Comparison of ENCODE assay signal across 10 mouse cellular contexts in genomic region chr7:145211680-145212659, GRCm38 (mm10). TPM values are rescaled to one million over a fixed set of nuclear protein-coding genes. Genes with fewer than 3 reads are reported as not detected.
DNase-seq lines count a peak whose midpoint lies in the region; ATAC-seq lines count a peak whose summit lies in the region.
"Had no signal": no experiment of that assay in that cellular context is flagged by ENCODE, and none has a peak within 500 bp of the region (broad histone marks: within the 10 kb centered on the region; RNA-seq: fewer than 3 reads in every experiment).

No protein-coding gene starts in this region.

- DNase-seq in heart, embryonic 10.5 days (ENCODE audit: low spot score): no peak
- DNase-seq in heart, postnatal 14 days: no peak
- DNase-seq in left cerebral cortex, adult 11 months (ENCODE audit: low spot score): no peak
- DNase-seq in ovary, postnatal 36 days (ENCODE audit: low spot score): no peak
- no peak for DNase-seq in lung, adult 18-20 months
- DNase-seq: cerebellum, postnatal 14 days had no signal

- H3K4me2 ChIP-seq in embryonic facial prominence, embryonic 13.5 days: peak overlapping the region; percentile 7; the same call in 1 of the 2 replicates
- no peak overlapping the region for H3K4me2 ChIP-seq in kidney, embryonic 14.5 days (replicated peaks; ENCODE audit: low read depth, low read length)
- H3K4me2 ChIP-seq in midbrain, embryonic 16.5 days (ENCODE audit: low read length): no peak overlapping the region

- H3K9ac ChIP-seq in embryonic facial prominence, embryonic 13.5 days: peak overlapping the region; percentile 61
- H3K9ac ChIP-seq in kidney, embryonic 14.5 days (ENCODE audit: low read depth, low read length): peak overlapping the region; percentile 45; the same call in 1 of the 2 replicates
- H3K9ac ChIP-seq in midbrain, embryonic 16.5 days (ENCODE audit: low read depth, low read length): no peak overlapping the region

- WGBS in heart, embryonic 10.5 days: 22% methylated on average over 14 of the region's 14 CpGs
- 7% methylated on average over 14 of the region's 14 CpGs for WGBS in embryonic facial prominence, embryonic 13.5 days
- WGBS in kidney, embryonic 14.5 days: 17% methylated on average over 14 of the region's 14 CpGs
- 12% methylated on average over 14 of the region's 14 CpGs for WGBS in midbrain, embryonic 16.5 days

- no peaks in the 10 kb centered on the region for H3K27me3 ChIP-seq in heart, embryonic 10.5 days (ENCODE audit: insufficient read depth, poor library complexity, severe bottlenecking)
- no peaks in the 10 kb centered on the region for H3K27me3 ChIP-seq in embryonic facial prominence, embryonic 13.5 days
- no peaks in the 10 kb centered on the region for H3K27me3 ChIP-seq in kidney, embryonic 14.5 days (ENCODE audit: control insufficient read depth, insufficient read depth, low read length)
- H3K27me3 ChIP-seq in midbrain, embryonic 16.5 days (ENCODE audit: control insufficient read depth, insufficient read depth, low read depth, low read length): no peaks in the 10 kb centered on the region

- intact Hi-C loops in heart, postnatal 14 days (cut with DNase I): no loop called here

- no peak overlapping the region for H3K4me3 ChIP-seq in heart, embryonic 10.5 days
- no peak overlapping the region for H3K4me3 ChIP-seq in embryonic facial prominence, embryonic 13.5 days
- no peak overlapping the region for H3K4me3 ChIP-seq in kidney, embryonic 14.5 days (ENCODE audit: low read length)
- no peak overlapping the region for H3K4me3 ChIP-seq in midbrain, embryonic 16.5 days (ENCODE audit: low read depth, low read length)

- H3K27ac ChIP-seq in heart, embryonic 10.5 days: peak overlapping the region; percentile 80
- peak overlapping the region; percentile 81 for H3K27ac ChIP-seq in embryonic facial prominence, embryonic 13.5 days
- peak overlapping the region; percentile 74; the same call in 1 of the 2 replicates for H3K27ac ChIP-seq in kidney, embryonic 14.5 days (ENCODE audit: low read depth, low read length)
- peak overlapping the region; percentile 62; the same call in 1 of the 2 replicates for H3K27ac ChIP-seq in midbrain, embryonic 16.5 days (ENCODE audit: low read length)

- peaks cover 61% of the 10 kb centered on the region for H3K4me1 ChIP-seq in heart, embryonic 10.5 days
- peaks cover 37% of the 10 kb centered on the region for H3K4me1 ChIP-seq in embryonic facial prominence, embryonic 13.5 days
- H3K4me1 ChIP-seq in kidney, embryonic 14.5 days (ENCODE audit: control insufficient read depth, insufficient read depth, low read length): peaks cover 21% of the 10 kb centered on the region
- H3K4me1 ChIP-seq in midbrain, embryonic 16.5 days (ENCODE audit: control insufficient read depth, insufficient read depth, low read length): peaks cover 5% of the 10 kb centered on the region; the same call in 1 of the 2 replicates

- H3K36me3 ChIP-seq in heart, embryonic 10.5 days: no peaks in the 10 kb centered on the region
- no peaks in the 10 kb centered on the region for H3K36me3 ChIP-seq in embryonic facial prominence, embryonic 13.5 days
- H3K36me3 ChIP-seq in kidney, embryonic 14.5 days (ENCODE audit: control insufficient read depth, insufficient read depth, low read length): no peaks in the 10 kb centered on the region
- H3K36me3 ChIP-seq in midbrain, embryonic 16.5 days (ENCODE audit: control insufficient read depth, insufficient read depth, low read length): no peaks in the 10 kb centered on the region

- no peaks in the 10 kb centered on the region for H3K9me3 ChIP-seq in heart, embryonic 10.5 days
- no peaks in the 10 kb centered on the region for H3K9me3 ChIP-seq in embryonic facial prominence, embryonic 13.5 days
- no peaks in the 10 kb centered on the region for H3K9me3 ChIP-seq in kidney, embryonic 14.5 days (ENCODE audit: control insufficient read depth, low read length)
- H3K9me3 ChIP-seq in midbrain, embryonic 16.5 days (replicated peaks; ENCODE audit: control insufficient read depth, low read length, poor library complexity, severe bottlenecking): no peaks in the 10 kb centered on the region

- ATAC-seq in embryonic facial prominence, embryonic 13.5 days (ENCODE audit: insufficient number of reproducible peaks, insufficient read depth, low FRiP score, low TSS enrichment, low read depth): no peak
- peak; percentile 55 for ATAC-seq in kidney, embryonic 14.5 days (ENCODE audit: low FRiP score, low TSS enrichment)
- ATAC-seq in midbrain, embryonic 16.5 days: peak; percentile 83

RNA-seq across cellular contexts. Expression of gene 1810010D01Rik, which starts 4.1 kb away (rescaled TPM):
- 0.30 and 1.3 TPM in 2 replicates for polyA plus RNA-seq in heart, embryonic 10.5 days (2016; fragmentation: Nextera tagmentation; extraction: Ambion mirVana)
- under 1 TPM in 1 of 2 experiments, not detected in 1; 0.43 TPM for total RNA-seq in heart, postnatal 14 days (2021)
- polyA plus RNA-seq in embryonic facial prominence, embryonic 13.5 days (2015; fragmentation: Nextera tagmentation; extraction: Ambion mirVana): 0.44 and 0.84 TPM in 2 replicates
- 0.46 TPM in 1 of 2 replicates, not detected in the other for polyA plus RNA-seq in kidney, embryonic 14.5 days (2014; fragmentation: Nextera tagmentation; extraction: Ambion mirVana)
- polyA plus RNA-seq in midbrain, embryonic 16.5 days (2015; fragmentation: Nextera tagmentation; extraction: Ambion mirVana): 0.36 TPM in 1 of 2 replicates, not detected in the other
- polyA plus RNA-seq: heart, postnatal 0 days had no signal
